Mouse (Mus musculus) c-Kit-positive CD71-positive TER-119-negative erythroid progenitor cells, embryonic 14.5 days (primary cell): ENCODE measurements around the gene Unc13b.

Source experiments
- DNase-seq: peaks from one replicate; pipeline ENCODE4 v3.0.0-alpha.2; 2013; ENCODE audit warnings: low read depth

Unc13b gene

DNA sequence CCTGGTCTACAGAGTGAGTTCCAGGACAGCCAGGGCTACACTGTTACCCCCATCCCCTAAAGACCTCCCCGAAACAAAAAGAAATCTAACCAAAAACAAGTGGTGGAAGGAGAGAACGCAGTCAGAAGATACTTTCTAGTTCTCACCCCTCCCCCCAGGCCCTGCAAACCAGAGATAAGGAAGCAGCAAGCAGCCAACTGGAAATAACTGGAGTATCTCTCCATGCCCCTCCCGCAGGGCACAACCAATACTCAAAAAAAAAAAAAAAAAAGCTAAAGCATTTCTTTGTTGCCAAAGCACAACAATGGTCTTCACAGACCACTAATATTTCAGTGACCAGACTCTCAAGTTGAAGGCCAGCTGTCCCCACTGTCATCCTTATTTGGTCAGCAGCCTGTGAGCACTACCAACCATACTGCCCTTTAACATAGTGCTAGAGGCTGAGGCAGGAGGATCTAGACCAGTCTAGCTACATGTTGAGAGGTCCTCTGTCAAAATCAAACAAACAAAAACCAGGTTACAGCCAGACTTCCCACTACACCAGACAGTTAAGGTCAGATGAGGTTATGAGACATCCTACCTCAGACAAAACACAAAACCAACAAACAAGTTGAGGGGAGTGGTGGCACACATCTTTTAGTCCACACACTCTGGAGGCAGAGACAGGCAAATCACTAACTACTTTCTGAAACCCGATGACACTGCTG lies 20.7 kb upstream of the Unc13b start:
- peak; percentile 88 for DNase-seq

DNA sequence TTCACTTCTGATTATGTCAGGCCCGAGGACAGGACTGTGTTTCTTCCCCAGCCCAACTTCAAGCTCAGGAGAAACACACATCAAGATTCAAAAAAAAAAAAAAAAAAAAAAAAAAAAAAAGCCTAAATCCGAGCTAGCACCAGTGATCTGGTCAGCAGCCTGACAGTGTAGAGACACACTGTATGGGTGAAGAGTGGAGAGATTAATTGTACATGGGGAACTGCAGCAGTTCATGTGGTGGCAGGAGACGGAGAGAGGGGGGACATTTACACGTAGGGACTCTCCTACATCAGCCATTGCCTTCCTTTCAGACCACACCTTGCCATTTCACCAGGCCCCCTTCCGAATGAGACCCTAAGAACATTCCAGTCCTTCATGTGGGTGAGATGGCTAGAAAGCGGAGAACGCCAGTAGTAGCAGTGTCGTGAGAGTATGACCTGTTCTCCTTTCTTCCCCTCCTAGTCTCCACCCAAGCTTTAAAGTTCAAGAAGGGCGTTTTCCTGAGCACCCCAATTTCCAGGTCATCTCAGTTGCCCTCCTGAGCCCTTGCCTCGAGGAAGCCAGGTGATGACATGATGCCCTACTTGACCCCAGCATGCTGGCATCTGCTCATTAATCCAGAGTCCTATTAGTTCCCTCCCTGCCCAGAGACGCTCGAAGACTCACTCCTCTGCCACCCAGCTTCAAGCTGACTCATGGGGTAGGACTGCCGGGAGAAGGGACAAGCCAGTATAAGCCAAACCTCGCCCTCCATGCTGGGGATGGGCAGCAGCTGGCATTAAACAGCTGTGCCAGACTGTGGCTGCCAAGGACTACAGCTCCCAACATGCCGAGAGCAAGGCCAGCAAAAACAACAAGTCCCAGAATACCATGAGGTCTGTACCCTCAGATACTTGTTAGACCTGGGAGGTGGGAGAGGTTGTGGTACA lies 19.9 kb upstream of the Unc13b start:
- no peak for DNase-seq

DNA sequence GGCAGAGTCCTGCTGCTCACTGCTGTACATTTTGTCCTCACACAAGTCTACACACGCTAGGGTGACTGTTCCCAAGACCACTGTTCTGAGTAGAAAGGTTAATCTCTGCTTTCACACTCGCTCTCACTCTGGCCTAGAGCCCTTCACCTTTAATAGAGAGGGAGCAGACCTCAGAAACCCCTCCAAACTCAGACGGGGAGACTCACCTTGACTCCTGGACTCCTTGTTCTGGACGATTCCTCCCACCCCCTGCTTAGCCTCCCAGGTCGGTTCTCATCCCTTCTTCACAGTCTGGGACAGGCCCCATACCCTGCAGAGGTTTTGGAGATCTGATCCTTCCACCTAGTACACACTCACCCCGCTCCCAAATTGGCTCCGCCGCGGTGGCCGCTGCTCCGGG lies 19.1 kb upstream of the Unc13b start:
- no peak for DNase-seq

DNA sequence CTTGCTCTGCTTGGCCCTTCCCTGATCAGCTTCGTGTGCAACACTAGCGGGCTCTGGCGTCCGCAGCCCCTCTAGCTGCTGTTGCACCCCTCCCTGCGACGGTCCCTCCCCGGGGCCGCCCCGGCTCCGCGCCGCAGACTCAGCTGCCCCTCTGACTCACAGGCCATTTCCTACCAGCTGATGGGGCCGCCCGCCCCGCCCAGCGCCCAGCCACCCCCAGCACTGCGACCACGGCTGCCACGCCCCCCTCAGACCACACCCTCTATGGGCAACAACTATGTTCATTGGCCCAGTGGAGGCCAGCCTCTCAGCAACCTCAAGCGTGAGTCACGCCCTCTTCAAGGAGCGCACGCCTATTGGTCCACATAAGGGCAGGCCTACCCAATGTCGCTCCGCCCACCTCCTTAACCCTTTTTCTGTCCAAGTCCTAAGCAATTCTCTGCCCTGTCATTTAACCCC lies 18.6 kb upstream of the Unc13b start:
- peak; percentile 97 for DNase-seq

DNA sequence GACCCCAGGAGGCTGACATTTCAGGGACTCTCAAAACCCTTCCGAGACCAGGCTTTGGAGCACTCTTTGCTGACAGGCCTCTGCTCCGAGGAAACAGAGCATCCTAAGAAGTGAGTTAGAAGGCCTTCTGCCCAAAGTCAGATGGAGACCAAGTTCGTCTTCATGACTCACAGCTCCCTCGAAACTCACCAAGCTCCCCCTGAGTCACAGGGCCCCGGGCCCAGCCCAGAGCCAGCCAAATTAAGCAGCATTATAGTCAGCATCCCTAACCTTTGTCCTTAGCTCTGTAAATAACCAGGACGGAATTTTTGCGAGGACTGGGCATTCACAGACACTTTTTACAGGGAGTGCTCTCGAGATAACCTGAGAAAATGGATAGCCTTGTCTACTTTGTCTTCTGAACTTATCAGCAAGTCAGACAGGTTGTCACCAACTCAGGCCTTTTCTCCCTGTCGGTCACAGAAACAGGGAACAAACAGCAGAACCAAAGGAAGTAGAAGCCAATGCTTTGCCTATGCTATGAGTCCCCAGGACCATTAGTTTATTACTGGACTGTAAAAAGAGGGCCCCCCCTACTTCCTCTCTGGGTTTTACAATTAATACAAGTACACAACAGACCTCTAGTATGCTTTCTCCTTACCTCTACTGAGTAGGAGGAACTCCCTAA lies 17.7 kb upstream of the Unc13b start:
- DNase-seq = no peak

DNA sequence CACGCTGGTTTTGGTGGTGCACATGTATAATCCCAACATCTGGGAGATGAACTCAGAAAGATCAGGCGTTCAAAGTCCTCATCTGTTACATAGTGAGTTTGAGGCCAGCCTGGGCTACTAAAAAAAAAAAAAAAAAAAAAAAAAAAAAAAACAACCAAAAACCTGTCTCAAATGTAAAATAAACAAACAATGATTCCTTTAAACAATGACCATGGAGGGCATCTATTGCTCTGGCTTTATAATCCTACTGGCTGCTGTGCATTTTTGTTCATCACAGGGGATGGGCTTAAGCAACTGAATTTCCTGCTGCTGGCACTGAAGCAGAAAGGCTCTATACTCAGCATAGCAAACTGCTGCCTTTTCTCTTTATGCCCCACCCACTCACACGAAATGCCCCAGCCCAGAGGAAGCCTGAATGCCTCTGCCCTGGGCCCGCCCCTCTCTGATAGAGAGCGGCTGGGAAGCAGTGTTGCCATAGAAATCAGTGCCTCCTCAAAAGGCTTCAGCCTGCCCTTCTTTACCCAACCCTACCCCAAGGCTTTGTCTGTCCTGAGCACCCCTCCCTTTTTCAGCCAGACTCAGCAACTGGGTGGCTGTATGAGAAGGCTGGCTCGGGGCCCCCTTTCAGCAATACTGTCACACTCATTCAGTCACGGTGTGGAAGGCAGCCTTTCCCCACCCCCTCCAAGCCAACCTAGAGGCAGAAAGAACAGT lies 15.0 kb upstream of the Unc13b start:
- DNase-seq = no peak

DNA sequence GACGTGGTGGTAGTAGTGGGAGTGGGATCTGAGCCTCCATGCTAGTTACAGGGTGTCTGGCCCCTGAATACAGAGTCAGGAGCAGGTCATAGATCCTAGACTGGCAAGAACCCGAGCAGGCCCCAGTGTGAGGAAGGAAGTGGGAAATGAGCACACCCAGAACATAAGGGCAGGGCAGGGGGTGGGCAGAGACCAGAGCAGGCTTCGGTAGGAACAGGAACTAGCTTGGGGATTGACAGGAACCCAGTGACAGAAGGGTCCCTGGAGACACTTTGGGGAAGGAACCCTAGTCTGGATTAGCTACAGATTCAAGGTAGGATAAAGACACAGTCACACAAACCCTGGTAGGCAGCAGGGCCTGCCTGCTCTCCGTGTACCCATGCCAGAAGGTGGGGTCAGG lies 14.1 kb upstream of the Unc13b start:
- DNase-seq = no peak

DNA sequence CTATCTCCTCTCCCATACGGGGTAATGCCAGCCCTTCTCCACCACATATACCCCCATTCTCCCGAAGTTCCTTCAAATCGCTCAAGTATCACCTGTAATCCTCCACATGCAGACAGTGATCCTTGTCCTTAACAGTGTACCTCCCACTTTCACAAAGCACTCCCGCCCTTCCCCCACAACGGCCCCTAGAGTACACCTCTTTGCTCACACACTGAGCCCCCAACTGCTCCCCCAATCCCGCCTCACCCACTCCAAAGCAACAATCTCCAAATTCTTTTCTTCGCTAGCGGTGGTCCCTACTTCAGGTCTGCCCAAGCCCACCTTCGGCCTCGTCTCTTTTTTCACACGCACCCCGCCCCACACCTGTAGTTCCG lies 13.5 kb upstream of the Unc13b start:
- DNase-seq = no peak

DNA sequence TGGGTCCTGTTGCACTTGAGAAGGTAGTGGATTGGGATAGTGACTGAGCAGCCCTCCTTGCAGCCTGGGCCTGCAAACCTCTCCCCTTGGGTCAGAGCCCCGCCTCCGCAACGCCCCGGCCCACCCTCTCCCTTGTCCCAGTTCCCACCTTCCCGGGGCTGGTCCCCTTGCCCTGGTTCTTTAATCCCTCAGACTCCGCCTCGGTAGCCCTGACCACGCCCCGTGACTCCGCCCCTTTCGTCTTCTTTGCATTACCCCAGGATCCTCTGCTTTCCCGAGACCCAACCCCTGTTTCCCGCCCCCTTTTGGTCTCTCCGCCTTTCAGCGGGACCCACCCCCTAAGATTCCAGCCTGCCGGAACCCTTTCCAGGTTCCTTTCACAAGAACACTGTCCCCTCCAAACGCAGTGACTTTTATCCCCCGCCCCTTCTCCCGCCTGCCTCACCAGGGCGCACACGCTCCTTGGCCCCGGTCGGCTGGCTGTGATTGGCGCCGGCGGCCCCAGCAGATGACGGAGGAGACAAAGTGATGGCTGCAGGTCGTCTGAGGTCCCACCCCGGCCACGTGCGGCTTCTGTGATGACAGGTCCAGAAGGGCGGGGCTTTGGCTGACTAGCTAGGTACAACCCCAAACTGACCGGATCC lies 13.0 kb upstream of the Unc13b start, which contains the start of gene Fam214b:
Fam214b (minus strand) TSS at position 562 of the 644 bp plus-strand sequence.
- DNase-seq = peak; percentile 83

DNA sequence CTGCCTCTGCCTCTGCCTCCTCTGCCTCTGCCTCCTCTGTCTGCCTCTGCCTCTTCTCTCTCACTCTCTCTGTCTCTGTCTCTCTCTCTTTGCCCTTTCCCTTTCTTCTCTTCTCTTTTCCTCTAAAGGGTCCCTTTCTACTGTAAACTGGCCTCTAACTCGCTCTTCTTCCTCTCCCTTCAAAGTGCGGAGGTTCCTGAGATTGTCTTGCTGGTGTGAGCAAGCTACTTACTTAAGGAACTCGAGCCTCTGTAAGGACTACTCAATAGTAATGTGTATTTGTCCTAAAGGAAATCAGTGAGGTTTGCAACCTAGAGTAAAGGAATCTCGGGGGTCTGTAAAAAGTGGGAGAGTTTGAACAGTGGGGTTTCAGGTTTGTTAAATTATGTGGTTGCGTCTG lies 12.1 kb upstream of the Unc13b start:
- no peak for DNase-seq

DNA sequence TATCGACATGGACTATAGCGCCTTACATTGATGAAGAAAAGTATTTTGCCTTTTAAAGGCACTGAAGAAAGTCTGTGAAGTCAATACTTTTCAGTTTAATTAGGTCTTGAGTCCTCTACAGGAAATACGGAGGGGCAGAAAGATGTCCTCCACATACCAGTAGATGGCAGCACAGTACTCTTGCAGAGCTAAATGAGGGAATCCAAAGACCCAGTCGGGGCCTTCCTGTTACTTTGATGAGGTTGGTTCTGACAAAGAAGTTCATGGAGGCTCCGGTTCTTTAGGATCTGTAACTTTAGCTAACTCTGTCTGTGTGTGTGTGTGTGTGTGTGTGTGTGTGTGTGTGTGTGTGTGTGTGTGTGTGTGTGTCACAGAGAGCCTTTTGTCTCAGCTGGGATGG lies 11.5 kb upstream of the Unc13b start:
- DNase-seq = peak; percentile 80

DNA sequence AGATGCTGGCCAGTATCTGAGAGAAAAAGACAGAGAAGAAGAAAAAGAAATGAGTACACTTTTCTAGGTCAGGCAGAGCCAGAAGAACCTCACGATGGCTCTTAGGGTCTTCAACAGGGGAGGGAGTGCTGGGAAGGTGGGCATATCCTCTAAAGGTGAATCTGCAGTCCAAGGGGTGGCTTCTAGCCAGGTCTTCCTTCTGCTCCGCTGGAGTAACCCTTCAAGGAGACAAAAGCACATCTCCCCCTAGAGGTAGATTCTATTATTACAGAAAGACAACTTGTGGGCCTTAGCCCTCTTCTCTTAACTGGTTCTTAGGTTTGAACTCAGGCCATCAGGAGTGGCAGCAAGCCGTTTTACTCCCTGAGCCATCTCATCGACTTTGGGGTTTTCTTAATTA lies 6.1 kb upstream of the Unc13b start:
- peak; percentile 66 for DNase-seq

DNA sequence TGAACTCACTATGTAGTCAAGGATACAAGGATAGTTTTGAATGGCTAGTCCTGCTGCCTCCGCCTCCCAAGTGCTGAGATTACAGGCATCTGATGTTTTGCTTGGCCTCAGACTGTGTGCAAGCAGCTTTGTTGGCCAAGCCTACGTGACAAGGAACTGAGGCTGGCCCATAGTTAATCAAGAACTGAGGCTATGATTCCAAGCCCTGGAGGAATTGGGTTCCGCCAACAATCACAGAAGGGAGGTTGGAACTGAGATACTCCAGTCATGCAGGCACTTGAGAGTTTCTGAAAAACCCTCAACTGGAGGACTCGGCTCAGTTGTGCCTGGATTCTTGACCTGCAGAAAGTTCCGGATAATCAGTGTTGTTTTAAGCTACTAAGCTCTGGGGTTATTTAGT lies 1.1 kb upstream of the Unc13b start:
- DNase-seq = no peak

DNA sequence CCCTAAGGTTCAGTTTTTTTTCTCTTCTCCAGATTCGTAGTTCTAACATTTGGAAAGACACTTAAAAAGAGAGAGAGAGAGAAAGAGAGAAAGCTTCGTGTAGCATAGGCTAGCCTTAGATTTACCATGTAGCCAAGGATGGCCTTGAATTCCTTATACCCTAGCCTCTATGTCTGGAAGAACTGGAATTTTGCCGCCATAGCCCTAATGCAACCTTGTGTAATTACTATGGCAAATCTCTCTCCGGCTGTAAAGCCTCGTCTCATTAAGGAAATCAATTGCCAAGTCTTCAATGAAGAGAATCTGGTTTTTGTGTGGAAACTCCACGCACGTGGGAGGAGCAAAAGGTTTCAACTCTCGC lies 381 bp upstream of the Unc13b start:
- no peak for DNase-seq

DNA sequence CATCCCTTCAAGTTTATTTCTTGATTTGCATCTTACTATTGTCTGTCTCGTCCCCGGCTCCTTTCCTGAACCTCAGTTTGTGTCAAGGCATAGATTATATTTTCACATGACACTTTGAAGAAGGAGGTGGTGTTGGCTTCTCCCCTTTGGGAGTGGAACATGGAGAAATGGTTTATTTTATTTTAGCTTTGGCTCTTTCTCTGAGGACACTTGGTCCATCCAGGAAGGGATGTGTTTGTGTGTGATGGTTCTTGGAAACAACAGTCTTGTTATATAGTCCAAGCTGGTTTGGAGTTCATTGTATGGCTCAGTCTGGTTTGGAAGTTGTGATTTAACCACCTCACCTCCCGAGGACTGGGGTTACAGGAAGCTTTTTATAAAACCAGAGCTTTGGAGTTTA lies 944 bp downstream of the Unc13b start:
- DNase-seq = no peak

DNA sequence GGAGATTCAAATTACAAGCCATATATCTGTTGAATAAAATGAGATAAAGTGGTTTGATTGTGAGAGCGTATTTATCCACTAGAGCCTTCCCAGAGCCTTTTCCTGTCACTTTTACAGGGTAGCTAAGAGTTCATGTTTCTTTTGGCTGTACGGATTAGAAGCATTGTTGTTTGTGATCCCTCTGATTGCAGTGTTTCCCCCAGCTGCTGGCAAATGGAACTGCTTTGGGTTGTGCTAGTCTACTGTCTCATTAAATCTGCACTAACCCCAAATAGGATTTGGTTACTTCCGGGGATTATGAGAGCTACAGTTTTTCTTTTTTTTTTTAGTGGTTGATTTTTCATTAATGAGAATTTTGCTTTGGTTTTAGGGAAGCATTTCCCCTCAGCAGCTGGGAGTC lies 1.5 kb downstream of the Unc13b start:
- DNase-seq = no peak

DNA sequence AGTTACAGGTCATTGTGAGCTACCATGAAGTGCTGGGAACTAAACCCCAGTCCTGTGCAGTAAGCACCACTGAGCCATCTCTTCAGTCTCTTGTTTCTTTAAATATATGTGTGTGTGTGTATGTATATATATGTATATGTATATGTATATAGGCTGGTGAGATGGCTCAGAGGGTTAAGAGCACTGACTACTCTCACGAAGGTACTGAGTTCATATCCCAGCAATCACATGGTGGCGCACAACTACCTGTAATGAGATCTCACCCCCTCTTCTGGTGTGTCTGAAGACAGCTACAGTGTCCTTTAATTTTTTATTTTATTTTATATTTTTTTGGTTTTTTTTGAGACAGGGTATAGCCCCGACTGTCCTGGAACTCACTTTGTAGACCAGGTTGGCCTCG lies 6.7 kb downstream of the Unc13b start:
- DNase-seq = no peak

DNA sequence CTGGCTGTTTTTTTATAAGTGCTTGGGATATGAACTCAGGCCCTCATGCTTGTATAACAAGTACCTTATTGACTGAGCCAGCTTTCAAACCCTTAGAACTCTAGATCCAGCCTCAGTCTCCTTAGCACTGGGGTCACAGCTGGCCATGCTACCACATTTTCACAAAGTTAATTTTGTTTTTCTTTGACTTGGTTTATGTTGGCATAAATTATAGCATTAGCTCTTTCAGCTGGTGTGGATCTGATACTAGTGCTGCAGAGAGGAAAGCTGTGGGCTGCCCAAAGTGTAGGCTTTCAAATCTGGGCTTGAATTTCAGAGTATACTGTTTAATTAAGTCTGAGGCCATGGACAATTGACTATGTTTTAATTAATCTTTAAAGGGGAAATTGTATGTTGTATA lies 16.2 kb downstream of the Unc13b start:
- DNase-seq = no peak

DNA sequence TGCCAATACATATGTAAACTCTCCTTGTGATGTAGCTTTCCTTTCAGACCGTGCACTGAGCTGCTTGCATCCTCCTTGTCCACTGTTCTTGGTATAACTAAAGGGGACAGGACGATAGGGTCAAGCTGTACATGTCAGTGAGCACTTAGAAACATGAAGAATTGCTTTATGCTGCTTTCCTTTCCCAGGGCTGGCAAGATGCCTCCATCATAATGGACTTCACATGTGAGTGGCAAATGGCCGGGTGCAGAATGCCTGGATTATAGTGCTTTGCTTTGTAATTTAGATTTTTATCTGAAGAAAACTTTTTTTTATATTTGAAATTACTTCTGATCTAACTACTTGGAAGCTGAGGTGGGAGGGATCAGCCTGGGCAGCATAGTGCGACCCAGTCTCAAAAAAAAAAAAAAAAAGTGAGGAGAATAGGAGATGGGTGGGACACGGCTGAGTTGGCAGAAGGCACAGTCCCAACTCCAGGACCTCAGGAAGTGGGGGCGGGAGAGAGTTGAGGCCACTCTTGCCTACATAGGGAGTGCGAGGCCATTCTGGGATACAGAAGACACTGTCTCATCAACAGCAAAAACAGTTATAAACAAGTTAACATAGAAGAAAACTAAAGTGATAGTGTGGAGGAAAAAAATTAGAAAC lies 19.4 kb downstream of the Unc13b start:
- no peak for DNase-seq

DNA sequence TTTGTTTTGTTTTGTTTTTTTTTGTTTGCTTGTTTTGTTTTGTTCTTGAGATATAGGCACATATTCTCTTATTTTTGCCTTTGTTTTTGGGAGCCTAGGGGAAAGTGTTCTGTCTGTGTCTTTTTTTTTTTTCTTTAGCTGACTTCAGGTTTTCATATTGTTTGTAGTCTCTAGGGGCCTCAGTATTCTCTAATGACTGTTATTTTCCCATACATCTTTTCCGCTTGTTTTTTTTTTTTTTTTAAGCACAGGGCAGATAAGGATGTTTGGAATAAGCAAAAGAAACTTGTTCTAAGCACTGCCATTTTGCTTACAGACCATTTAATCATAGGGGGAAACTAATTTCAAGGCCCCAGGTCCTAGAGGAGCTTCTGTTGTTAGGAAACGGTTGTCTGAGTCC lies 23.7 kb downstream of the Unc13b start:
- DNase-seq = no peak

DNA sequence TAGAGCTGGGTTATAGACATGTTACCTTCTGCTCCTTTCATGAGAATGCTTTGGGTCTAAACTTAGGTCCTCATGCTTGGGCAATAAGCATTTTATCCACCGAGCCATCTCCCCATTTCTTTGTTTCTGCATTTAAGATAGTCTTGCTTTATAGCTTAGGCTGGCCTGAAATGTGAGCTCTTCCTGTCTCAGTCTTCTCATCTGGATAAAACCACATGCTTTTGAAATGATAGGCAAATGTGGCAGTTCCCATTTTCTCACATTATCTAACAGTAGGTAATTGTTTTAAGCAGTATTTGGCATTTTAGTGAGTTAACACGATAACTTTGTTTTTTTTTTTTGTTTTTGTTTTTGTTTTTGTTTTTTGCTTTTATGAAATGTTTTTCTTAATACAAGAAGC lies 31.2 kb downstream of the Unc13b start:
- no peak for DNase-seq
